Mouse (Mus musculus) E14TG2a.4 (cell line): ENCODE results near the gene Xrn2.

Source experiments
- CTCF ChIP-seq: conservative IDR thresholded peaks from 2 replicates; pipeline ENCODE4 v1.5.1; 2014; ENCODE audit warnings: low read length
- NANOG ChIP-seq: IDR thresholded peaks from 2 replicates; pipeline ENCODE4 v1.6.1; 2014; ENCODE audit warnings: borderline replicate concordance, low read length, mixed read lengths

GRCm38 (mm10) chr2:146982786-146983185 is 30.0 kb upstream of the Xrn2 start:
- TF ChIP-seq CTCF = no peak
- TF ChIP-seq NANOG = no peak
